Mouse (Mus musculus) megakaryocyte, embryonic 14.5 days (primary cell): Measurements from ENCODE around the gene Nudt15.

Experiments
- FLI1 ChIP-seq: IDR thresholded peaks from 2 replicates; pipeline ENCODE4 v1.6.1; 2012; ENCODE audit warnings: low read length, inconsistent platforms, mixed read lengths
- GATA1 ChIP-seq: IDR thresholded peaks from 3 replicates; pipeline ENCODE4 v1.6.1; 2012; ENCODE audit warnings: mixed read lengths, low read length, inconsistent platforms, borderline replicate concordance

- TF ChIP-seq GATA1: no peak
- no peak for TF ChIP-seq FLI1
Measured at GRCm38 (mm10) chr14:73553122-73553696, 5.2 kb upstream of the Nudt15 start.
